Mouse (Mus musculus) C2C12 (cell line): ENCODE results near the gene A630095N17Rik. TPM values are rescaled to one million over a fixed set of nuclear protein-coding genes. Genes with fewer than 3 reads are reported as not detected.

ENCODE experiments used
- H3K27me3 ChIP-seq: one replicate; pipeline ENCODE4 v1.6.1; 2011; ENCODE audit not compliant: control insufficient read depth, insufficient read depth, insufficient read length
- H3K36me3 ChIP-seq: one replicate; pipeline ENCODE4 v1.6.1; 2011; ENCODE audit not compliant: control insufficient read depth, insufficient read depth
- H3K4me3 ChIP-seq: one replicate; pipeline ENCODE4 v1.5.1; 2011; ENCODE audit warnings: mild to moderate bottlenecking, control low read depth; ENCODE audit not compliant: poor library complexity, insufficient read depth, severe bottlenecking
- H3K79me2 ChIP-seq: one replicate; pipeline ENCODE4 v1.6.1; 2011; ENCODE audit not compliant: control insufficient read depth, insufficient read depth
- H3K79me3 ChIP-seq: one replicate; pipeline ENCODE4 v1.6.1; 2011; ENCODE audit warnings: low read depth, control low read depth
- H3ac ChIP-seq: one replicate; pipeline ENCODE3; 2011; ENCODE audit warnings: low read depth; ENCODE audit not compliant: control insufficient read depth, insufficient read length
- CEBPB ChIP-seq: IDR thresholded peaks from one replicate; pipeline ENCODE4 v1.6.1; 2011; ENCODE audit warnings: low read depth, mild to moderate bottlenecking, control low read depth, moderate library complexity
- CTCF ChIP-seq: IDR thresholded peaks from one replicate; pipeline ENCODE4 v1.5.1; 2011; ENCODE audit not compliant: control insufficient read depth, insufficient read depth, insufficient read length
- FOSL1 ChIP-seq: IDR thresholded peaks from one replicate; pipeline ENCODE4 v1.8.0; 2011; ENCODE audit warnings: mild to moderate bottlenecking, low read length; ENCODE audit not compliant: poor library complexity, insufficient read depth, severe bottlenecking
- MAX ChIP-seq: IDR thresholded peaks from one replicate; pipeline ENCODE4 v1.6.1; 2011; ENCODE audit warnings: mild to moderate bottlenecking, control low read depth
- MYOD1 ChIP-seq: IDR thresholded peaks from one replicate; pipeline ENCODE4 v1.6.1; 2011; ENCODE audit warnings: low read depth; ENCODE audit not compliant: control insufficient read depth, insufficient read length
- MYOG ChIP-seq: IDR thresholded peaks from one replicate; pipeline ENCODE4 v1.6.1; 2011; ENCODE audit not compliant: control insufficient read depth, insufficient read length; ENCODE audit errors: extremely low read depth
- USF1 ChIP-seq: IDR thresholded peaks from one replicate; pipeline ENCODE4 v1.6.1; 2011; ENCODE audit warnings: low read depth, mild to moderate bottlenecking, control low read depth, moderate library complexity
- polyA plus RNA-seq: library from polyadenylated mRNA; unstranded; fragments of >200 nt; fragmentation: generic; extraction: Trizol; gene quantifications from one replicate; pipeline ENCODE4 v1.2.1, GENCODE M21; 2012; ENCODE audit warnings: missing spikeins

A630095N17Rik gene
- polyA plus RNA-seq, 1 experiment: not detected

GRCm38 (mm10) chr1:75223532-75223931, 8.4 kb downstream of the A630095N17Rik start:
- TF ChIP-seq CTCF: no peak
- TF ChIP-seq FOSL1: no peak
- no peak for TF ChIP-seq MYOD1
- TF ChIP-seq MYOG: no peak
- no peak for TF ChIP-seq MAX
- TF ChIP-seq USF1: no peak
- Histone ChIP-seq H3ac (no peak overlapping the region), H3K27me3 (no peaks in the 10 kb centered on the region), H3K36me3 (no peaks in the 10 kb centered on the region), H3K79me2 (peaks cover 7% of the 10 kb centered on the region), H3K79me3 (peaks cover 4% of the 10 kb centered on the region), H3K4me3 (no peak overlapping the region)

- TF ChIP-seq MYOD1 (no peak), USF1 (no peak), FOSL1 (no peak), MYOG (no peak), MAX (no peak), CEBPB (no peak)
- Histone ChIP-seq H3K79me2 (peaks cover 13% of the 10 kb centered on the region), H3K36me3 (no peaks in the 10 kb centered on the region), H3ac (no peak overlapping the region), H3K79me3 (peaks cover 10% of the 10 kb centered on the region), H3K4me3 (no peak overlapping the region), H3K27me3 (no peaks in the 10 kb centered on the region)
These were observed 9.0 kb downstream of the A630095N17Rik start for GRCm38 (mm10) chr1:75222926-75223325.

- H3K79me2 ChIP-seq: peaks cover 27% of the 10 kb centered on the region
- peaks cover 21% of the 10 kb centered on the region for H3K79me3 ChIP-seq
- no peak overlapping the region for H3K4me3 ChIP-seq
- no peaks in the 10 kb centered on the region for H3K27me3 ChIP-seq
- H3K36me3 ChIP-seq: peaks cover 10% of the 10 kb centered on the region
- no peak overlapping the region for H3ac ChIP-seq
- no peak for TF ChIP-seq MYOG
- no peak for TF ChIP-seq USF1
- TF ChIP-seq FOSL1: no peak
- TF ChIP-seq MYOD1: no peak
- no peak for TF ChIP-seq CTCF
- no peak for TF ChIP-seq CEBPB
- no peak for TF ChIP-seq MAX
These were observed 10.4 kb downstream of the A630095N17Rik start for GRCm38 (mm10) chr1:75221538-75221937.

DNA sequence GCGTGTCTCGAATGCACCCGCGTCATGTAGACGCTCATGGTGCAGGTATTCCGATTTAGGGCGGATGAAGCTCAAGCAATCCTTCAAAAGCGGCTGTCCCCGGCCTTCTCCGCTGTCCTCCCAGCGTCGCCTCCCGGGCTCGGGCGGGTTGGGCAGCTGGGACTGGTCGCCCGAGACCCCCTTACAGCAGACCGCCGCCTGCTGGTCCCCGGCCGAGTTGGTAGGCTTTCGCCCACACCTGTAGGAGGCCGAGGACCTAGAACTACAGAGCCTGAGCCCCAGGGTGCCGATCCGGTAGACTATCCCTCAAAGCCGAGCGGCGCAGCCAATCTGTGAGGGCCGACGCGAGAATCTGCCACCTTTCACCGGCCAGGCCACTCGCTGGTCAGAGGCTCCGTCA, 12.4 kb downstream of the A630095N17Rik start, which contains the start of gene Tuba4a:
Tuba4a (minus strand) TSS at position 335 of the 400 bp plus-strand sequence.
- Histone ChIP-seq H3K79me2 (peaks cover 47% of the 10 kb centered on the region), H3K79me3 (peaks cover 28% of the 10 kb centered on the region), H3K27me3 (no peaks in the 10 kb centered on the region), H3K36me3 (peaks cover 30% of the 10 kb centered on the region), H3ac (peak within 1 kb of the TSS; percentile 71), H3K4me3 (peak within 1 kb of the TSS; percentile 91)
- no peak for TF ChIP-seq MAX
- no peak for TF ChIP-seq FOSL1
- TF ChIP-seq CTCF: no peak
- no peak for TF ChIP-seq MYOG
- TF ChIP-seq CEBPB: no peak
- no peak for TF ChIP-seq MYOD1
- no peak for TF ChIP-seq USF1

DNA sequence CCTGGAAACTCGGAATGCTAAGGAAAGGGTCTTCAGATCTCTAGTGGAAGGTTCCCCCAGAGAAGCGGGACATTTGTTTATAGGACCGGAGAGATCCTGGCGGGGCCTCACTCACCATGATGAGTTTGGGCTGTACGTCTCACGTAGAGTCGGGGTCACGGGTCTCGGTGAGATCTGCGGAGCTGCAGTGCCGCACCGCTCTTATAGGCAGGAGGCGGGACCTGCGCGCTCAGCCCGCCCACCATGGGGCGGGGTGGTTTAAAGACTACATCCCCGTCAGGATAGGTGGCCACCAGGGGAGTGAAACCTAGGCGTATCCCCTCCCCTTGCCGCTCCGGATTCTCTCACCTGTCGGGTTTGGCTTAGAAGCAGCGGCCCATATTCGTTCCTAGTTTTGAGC, 12.8 kb downstream of the A630095N17Rik start:
- peaks cover 28% of the 10 kb centered on the region for H3K79me3 ChIP-seq
- peaks cover 32% of the 10 kb centered on the region for H3K36me3 ChIP-seq
- no peak for TF ChIP-seq MAX
- TF ChIP-seq FOSL1: no peak
- TF ChIP-seq USF1: no peak
- TF ChIP-seq MYOG: no peak
- H3K79me2 ChIP-seq: peaks cover 51% of the 10 kb centered on the region
- H3ac ChIP-seq: peak overlapping the region; percentile 71
- peak overlapping the region; percentile 91 for H3K4me3 ChIP-seq
- H3K27me3 ChIP-seq: no peaks in the 10 kb centered on the region

- Histone ChIP-seq H3ac (peak overlapping the region; percentile 71), H3K27me3 (no peaks in the 10 kb centered on the region), H3K4me3 (peak overlapping the region; percentile 91), H3K79me2 (peaks cover 58% of the 10 kb centered on the region), H3K36me3 (peaks cover 38% of the 10 kb centered on the region), H3K79me3 (peaks cover 33% of the 10 kb centered on the region)
- TF ChIP-seq MAX (peak; percentile 24), MYOD1 (peak; percentile 68), CEBPB (no peak), USF1 (no peak)
These were observed 13.5 kb downstream of the A630095N17Rik start for GRCm38 (mm10) chr1:75218227-75219001.
